Mouse (Mus musculus) Muller cell, postnatal 12 days (primary cell): ENCODE data around the gene Adora2a.
"Not testable (repeated sequence)": the region's sequence is repeated elsewhere in the genome, so short reads cannot be mapped to it uniquely, and the experiment has no call there.

ENCODE experiments used
- DNase-seq: peaks from one replicate; pipeline ENCODE4 v3.0.0-alpha.2; 2015; ENCODE audit errors: inconsistent ontology term

The Adora2a gene

DNA sequence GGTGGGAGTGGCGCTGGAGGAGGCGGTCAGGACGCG lies at the start of gene Adora2a:
Adora2a (plus strand) TSS at position 6 of the 36 bp plus-strand sequence.
- no peak for DNase-seq

GRCm38 (mm10) chr10:75273020-75273419 lies 43.7 kb upstream of the Adora2a start:
- no peak for DNase-seq

DNA sequence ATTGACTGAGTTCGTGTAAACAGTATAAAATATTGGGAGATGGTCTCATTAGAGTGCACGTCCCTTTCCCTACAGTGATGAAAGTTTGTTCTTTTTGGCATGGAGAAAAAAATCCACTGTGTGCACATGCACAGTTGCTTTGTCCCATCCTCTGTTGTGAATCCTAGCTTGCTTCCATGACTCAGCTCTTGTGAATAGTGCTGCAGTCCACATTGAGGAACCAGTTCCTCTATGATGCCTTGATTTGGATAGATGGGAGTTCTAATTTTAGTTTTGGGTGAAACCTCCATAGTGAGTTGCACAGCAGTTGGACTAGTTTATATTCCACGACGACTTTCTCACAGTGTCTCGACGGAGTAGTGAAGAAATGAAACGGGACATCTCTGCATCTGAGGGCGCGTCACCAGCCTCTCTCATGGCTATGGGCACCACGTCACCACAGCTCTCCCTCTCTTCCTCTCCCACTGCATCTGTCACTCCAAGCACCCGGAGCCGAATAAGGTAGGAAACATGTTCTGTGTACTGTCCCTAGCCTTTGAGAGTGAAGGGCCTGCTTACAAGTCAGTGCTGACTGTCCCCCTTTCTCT lies 40.2 kb upstream of the Adora2a start:
- no peak for DNase-seq

DNA sequence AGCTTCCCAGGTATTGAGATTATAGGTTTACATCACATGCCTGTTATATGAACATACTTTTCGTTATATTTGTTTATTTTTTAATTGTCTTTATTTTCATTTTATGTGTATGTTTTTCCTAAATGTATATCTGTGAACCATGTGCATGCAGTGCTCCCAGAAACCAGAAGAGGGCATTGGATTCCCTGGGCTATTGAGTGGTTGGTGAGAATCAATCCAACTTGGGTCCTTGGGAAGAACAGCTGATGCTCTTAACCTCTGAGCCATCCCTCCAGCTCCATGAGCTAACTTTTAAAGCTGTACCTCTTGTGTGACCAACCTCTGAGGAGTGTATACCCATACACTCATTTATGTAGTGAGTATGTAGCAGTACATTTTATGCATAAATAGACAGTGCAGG lies 39.2 kb upstream of the Adora2a start:
- DNase-seq, result no peak

DNA sequence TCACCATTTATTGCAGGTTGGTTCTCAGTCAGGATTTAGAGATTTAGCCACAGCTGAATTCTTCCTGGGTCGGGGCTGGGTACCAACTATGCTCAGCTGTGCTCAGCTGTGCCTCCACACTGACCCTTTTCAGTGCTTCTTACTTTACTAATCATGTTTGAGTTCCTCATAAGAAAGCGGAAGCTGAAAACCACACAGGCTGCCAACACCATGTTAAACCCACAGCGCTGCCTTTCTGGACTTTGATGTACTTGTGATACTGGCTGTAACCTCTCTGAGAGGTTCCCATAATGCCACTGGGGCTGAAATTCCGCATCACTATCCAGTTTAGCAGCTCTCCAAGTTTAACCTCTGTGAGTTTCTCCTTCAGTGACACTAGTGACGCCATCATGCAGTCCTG lies 34.0 kb upstream of the Adora2a start:
- DNase-seq, result no peak

DNA sequence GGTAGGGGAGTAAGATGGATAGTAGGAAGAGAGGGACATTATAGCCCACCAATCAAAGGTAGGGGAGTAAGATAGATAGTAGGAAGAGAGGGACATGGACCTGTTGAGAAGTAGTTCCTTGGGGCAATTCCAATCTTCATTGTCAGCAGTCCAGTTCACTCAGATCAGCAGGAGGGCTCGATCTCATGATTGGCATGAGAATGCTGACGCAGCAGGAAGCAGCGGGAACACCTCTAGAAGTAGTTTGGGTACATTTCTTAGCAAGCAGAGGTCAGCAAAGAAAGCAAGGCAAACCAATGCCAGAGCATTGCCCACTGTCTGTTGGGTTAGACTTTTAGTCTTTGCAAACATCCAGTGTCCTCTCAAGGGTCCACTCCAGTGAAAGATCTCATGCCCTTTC lies 32.9 kb upstream of the Adora2a start:
- no peak for DNase-seq

GRCm38 (mm10) chr10:75288579-75288978 lies 28.1 kb upstream of the Adora2a start:
- no peak for DNase-seq

DNA sequence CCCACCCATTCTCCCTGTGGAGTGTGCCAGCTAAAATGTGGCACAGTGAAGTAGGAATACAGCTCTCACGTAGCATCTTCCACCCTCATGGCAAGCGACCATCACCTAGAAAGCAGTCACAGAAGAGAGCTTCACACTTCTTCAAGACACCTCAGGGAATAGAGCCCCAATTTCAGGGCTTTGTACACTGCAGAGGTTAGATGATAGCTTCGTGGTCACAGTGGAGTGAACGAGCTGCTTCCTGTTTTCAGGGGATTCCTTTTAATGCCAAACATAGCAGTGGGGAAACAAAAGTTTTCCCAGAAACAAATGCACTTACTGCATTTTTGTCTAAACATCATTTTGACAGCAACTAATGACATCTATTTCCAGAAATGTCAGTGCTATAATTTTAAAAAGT lies 27.3 kb upstream of the Adora2a start:
- no peak for DNase-seq

- DNase-seq, result no peak
These were observed 26.0 kb upstream of the Adora2a start for GRCm38 (mm10) chr10:75290650-75291049.

GRCm38 (mm10) chr10:75291338-75291737 lies 25.3 kb upstream of the Adora2a start:
- DNase-seq, result no peak

DNA sequence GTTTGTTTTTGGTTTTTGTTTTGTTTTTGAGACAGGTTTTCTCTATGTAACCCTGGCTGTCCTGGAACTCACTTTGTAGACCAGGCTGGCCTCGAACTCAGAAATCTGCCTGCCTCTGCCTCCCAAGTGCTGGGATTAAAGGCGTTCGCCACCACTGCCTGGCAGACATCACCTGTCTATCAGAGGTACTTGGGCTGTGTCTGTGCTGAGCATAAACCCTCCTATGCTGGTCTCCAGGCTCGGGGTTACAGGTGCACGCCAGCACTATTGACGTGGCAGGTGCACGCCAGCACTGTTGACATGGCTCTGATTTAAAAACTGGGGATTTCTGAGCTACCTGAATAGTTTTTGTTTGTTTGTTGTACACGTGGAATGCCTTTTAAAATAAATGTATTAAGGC lies 24.5 kb upstream of the Adora2a start:
- not testable (repeated sequence) for DNase-seq

DNA sequence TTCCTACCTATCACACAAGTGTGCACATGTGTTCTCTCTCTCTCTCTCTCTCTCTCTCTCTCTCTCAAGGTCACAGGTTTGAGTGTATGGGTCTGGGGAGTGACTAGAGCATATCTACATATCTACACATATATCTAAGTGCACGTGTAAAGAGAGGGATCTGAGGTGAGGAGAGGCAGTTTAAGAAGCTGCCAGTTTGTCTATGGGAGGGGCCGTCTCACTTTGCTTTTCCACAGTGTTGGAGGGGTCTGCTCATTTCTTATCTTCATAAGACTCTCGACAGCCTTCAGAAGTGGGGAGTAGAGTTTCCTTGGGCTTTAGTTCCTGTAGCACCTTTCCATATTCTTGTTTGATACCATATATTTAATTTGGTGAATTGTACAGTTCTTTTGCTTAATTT lies 23.4 kb upstream of the Adora2a start:
- no peak for DNase-seq

DNA sequence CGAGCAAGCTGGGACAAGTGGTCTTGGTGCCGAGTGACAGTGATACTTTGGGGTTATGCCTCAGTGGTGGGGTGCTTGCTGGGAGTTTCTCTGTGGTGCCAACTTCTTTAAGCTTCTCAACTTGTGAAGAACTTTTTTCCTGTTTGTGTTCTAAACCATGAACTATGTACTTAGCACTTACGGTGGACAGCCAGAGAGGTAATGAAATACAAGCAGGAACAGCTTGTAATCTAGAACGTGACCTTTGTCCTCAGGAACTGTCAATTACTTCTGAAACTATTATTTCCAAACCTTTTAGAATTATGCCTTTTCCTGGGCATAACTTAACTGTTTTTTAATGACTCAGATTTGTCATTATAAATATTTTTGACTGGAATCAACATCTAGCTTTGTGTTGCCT lies 22.3 kb upstream of the Adora2a start:
- no peak for DNase-seq

GRCm38 (mm10) chr10:75294926-75295325 lies 21.8 kb upstream of the Adora2a start:
- DNase-seq, result no peak

- DNase-seq, result no peak
These were observed 18.1 kb upstream of the Adora2a start for GRCm38 (mm10) chr10:75298608-75299007.

DNA sequence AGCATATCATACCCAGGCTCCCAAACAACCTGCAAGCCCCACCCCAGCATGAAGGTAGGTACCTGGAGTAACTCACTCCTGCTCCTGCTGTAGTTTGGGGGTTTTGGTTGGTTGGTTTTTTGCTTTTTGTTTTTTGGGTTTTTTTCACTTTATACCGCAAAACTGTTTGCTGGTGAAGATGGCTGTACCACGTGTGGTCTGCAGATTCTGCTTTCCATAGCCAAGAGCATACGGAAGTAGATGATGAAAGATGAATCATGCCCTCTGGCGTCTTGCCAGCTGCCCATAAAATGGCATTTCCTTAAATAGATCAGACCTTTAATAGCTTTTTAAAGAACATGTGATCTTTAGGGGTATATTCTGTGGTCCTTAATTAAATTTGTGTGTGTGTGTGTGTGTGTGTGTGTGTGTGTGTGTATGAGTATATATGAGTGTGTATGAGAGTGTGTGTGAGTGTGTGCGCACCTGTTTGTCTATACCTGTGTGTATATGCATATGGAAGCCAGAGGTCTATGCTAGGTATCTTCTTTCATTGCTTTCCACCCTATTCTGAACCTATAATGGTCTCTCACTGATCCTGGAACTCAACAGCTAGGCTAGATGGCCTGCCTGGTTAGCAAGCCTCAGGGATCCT lies 16.8 kb upstream of the Adora2a start:
- peak; percentile 24 for DNase-seq

DNA sequence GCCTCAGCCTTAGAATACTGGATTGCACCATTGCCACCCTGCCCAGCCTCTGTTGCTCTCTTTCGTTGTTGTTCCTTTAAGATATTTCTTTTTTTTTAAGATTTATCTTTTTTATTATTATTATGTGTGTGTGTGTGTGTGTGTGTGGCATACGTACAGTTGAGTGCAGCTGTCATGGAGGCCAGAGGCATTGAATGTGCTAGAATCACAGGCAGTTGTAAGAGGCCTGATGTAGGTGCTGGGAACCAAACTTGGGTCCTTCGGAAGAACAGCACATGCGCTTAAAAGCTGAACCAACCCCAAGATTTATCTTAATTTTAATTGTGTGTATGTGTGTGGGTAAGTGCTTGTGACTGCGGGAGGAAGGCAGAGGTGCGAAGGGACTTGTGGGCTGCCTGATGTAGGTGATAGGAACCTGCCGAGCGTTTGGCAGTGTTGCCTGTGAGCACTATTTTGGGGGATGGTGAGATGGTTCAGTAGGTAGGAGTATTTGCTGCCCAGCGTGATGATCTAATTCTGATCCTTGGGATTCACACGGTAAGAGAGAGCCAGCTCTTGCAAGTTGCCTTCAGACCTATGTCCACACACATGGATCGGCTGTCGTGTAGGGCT lies 15.4 kb upstream of the Adora2a start:
- DNase-seq, result no peak

- no peak for DNase-seq
These were observed 14.7 kb upstream of the Adora2a start for GRCm38 (mm10) chr10:75301937-75302336.

DNA sequence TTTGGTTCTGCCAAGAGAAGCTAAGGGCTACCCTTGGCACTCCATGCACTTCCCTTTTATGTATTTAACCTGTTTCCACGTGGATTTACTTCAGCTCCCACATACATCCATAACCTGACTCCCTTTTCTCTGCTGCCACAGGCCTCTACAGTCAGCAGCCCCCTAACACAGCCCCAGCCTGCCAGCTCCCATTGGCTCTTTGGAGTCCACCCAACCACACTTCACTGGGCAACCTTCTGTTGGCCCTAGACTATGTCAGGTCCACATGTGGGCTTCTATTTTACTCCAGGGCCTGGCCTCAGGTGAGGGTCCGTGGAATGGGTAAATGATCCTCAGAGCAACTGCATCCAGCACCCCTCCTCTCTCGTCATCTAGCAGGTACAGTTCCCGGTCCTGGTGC lies 14.1 kb upstream of the Adora2a start:
- no peak for DNase-seq

DNA sequence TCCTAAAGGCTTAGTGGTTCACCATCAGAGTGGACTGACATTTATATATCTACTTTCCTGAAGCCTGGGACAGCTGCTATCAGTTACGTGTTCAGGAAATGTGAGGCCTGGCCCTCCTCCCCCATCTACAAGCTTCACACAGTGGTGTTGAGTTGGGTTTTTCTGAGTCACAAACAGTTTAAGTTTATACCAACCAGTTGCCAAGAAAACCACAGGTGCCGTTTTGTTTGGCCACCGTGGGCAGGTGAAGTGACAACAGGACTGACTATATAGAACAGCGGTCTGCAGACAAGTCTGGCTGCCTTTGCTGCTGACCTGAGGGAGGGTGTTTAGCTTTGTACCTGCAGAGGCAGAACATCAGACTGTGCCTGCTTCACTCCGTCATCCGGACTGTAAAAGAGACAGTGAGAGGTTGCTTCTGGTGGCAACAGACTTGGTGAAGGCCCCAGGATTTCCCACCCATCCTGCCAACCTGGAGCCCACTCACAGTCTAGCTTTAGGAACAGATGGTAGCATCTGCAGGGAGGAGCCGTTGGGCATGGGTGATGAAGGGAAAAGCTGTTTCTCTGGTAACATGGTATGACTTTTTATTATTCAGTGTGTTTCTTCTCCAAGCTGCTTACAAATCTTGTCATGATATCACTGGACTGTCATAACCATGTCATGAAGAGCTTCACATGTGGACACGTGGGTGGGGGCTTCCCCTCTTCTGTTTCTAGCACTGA lies 13.2 kb upstream of the Adora2a start:
- no peak for DNase-seq

GRCm38 (mm10) chr10:75304049-75304405 lies 12.7 kb upstream of the Adora2a start:
- DNase-seq, result no peak

DNA sequence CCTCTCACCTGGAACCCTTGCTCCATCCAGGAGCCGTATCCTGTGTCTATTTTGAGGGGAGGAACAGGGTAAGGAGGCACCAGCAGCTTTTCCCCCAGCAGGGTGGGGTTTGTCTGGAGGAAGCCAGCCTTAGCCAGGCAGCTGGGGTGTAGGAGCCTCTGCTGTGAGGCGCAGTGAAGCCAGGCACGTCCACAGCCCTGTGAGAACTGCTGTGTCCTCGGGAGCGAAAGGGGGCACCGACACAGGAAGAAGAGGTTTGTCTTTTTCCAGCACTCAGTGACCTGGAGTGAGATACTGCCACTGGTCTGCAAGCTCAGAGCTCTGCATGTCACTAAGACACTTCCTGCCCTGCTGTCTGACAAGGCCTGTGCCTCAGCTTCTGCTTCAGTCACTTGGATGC lies 12.3 kb upstream of the Adora2a start:
- no peak for DNase-seq

- DNase-seq, result no peak
These were observed 9.5 kb upstream of the Adora2a start for GRCm38 (mm10) chr10:75307130-75307529.

DNA sequence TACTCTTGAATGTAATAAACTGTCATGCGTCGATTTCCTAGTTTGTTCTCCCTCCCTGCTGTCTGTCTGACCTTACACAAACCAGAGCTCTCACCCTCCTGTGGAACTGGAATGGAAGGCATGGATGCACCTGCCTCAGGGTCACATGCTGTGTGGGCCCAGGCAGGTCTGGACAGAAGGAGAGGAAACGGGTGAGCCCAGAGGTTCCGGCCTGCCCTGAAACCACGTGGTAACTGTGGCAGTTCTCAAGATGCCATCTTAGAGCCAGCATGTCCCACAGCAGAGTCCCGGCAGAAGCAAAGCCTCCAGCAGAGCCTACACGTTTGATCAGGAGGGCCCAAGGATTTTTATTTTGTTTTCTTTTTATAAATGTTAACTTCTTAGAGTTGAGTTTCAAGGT lies 4.3 kb upstream of the Adora2a start:
- DNase-seq, result no peak
